Mouse (Mus musculus) heart, embryonic 15.5 days (tissue): Measurements from ENCODE around the gene Naa38. TPM values are rescaled to one million over a fixed set of nuclear protein-coding genes. Genes with fewer than 3 reads are reported as not detected.

Source experiments
- ATAC-seq: fragments of 200-750 bp; cut with Nextera tagmentation; replicated peaks from 2 replicates; pipeline ENCODE4 v1.8.0; 2017; ENCODE audit warnings: low read depth, moderate TSS enrichment; ENCODE audit not compliant: insufficient number of reproducible peaks, insufficient read depth, low FRiP score
- H3K27ac ChIP-seq: fragments of 300-500 bp; sonication (generic); 2 replicates; pipeline ENCODE4 v1.5.1; 2015; ENCODE audit warnings: mild to moderate bottlenecking, inconsistent platforms
- H3K27me3 ChIP-seq: fragments of 300-500 bp; sonication (generic); 2 replicates; pipeline ENCODE4 v1.6.1; 2015; ENCODE audit warnings: inconsistent platforms
- H3K36me3 ChIP-seq: fragments of 300-500 bp; sonication (generic); 2 replicates; pipeline ENCODE4 v1.6.1; 2015; ENCODE audit warnings: mild to moderate bottlenecking, inconsistent platforms
- H3K4me1 ChIP-seq: fragments of 300-500 bp; sonication (generic); replicated peaks from 2 replicates; pipeline ENCODE4 v1.6.1; 2015; ENCODE audit warnings: inconsistent platforms
- H3K4me2 ChIP-seq: fragments of 300-500 bp; sonication (generic); 2 replicates; pipeline ENCODE4 v1.6.1; 2015; ENCODE audit warnings: inconsistent platforms, mild to moderate bottlenecking, moderate library complexity
- H3K4me3 ChIP-seq: fragments of 300-500 bp; sonication (generic); 2 replicates; pipeline ENCODE4 v1.5.1; 2015; ENCODE audit warnings: mild to moderate bottlenecking, inconsistent platforms
- H3K9ac ChIP-seq: fragments of 300-500 bp; sonication (generic); 2 replicates; pipeline ENCODE4 v1.6.1; 2015; ENCODE audit warnings: mild to moderate bottlenecking, inconsistent platforms
- H3K9me3 ChIP-seq: fragments of 300-500 bp; sonication (generic); replicated peaks from 2 replicates; pipeline ENCODE4 v1.6.1; 2016; ENCODE audit warnings: inconsistent platforms
- WGBS: fragments of 180-500 bp; shearing (Covaris S2); methylation state at CpG from one replicate; pipeline ENCODE4 v1.1.7; 2015; ENCODE audit warnings: mixed read lengths; 5-methylcytosine and 5-hydroxymethylcytosine counted together
- polyA plus RNA-seq: library from polyadenylated mRNA; unstranded; fragments of >200 nt; fragmentation: Nextera tagmentation; extraction: Ambion mirVana; gene quantifications from 2 replicates; pipeline ENCODE4 v1.2.1, GENCODE M21; 2015

The Naa38 gene
- polyA plus RNA-seq, 1 experiment from 2014 or later: 129 TPM

DNA sequence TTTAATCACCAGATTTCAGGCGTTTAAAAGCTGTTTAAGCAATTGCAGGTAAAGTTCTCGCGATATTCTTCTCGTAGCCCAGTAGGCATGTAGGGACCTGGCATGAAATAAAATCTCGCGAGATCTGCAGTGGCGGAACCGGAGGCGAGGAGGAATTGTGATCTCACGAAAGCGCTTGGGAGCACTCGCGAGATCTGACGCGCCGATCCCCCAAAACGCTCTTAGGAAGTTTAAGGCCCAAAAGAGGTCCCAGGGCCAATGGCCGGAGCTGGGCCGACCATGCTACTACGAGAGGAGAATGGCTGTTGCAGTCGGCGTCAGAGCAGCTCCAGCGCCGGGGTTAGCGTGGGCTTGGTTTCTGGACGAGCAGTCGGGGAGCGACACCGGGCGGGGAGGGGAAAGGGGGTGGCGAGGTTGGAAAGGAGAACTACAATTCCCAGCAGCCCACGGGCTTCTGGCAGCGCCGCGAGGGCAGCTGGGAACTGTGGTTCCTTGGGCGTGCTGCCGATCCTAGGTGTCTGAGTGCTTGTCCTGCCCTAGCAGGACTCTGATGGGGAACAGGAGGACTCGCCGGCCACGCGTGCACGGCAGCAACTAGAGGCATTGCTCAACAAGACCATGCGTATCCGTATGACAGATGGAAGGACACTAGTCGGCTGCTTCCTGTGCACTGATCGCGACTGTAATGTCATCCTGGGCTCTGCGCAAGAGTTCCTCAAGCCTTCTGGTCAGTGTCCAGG lies 517 bp downstream of the Naa38 start:
- peak; percentile 86 for ATAC-seq
- Histone ChIP-seq H3K4me3 (peak overlapping the region; percentile 87), H3K4me2 (peak overlapping the region; percentile 82), H3K9ac (peak overlapping the region; percentile 94), H3K9me3 (no peaks in the 10 kb centered on the region), H3K27me3 (no peaks in the 10 kb centered on the region), H3K36me3 (peaks cover 16% of the 10 kb centered on the region), H3K27ac (peak overlapping the region; percentile 99), H3K4me1 (peaks cover 46% of the 10 kb centered on the region)
- under 1% methylated on average over 48 of the region's 48 CpGs for WGBS

DNA sequence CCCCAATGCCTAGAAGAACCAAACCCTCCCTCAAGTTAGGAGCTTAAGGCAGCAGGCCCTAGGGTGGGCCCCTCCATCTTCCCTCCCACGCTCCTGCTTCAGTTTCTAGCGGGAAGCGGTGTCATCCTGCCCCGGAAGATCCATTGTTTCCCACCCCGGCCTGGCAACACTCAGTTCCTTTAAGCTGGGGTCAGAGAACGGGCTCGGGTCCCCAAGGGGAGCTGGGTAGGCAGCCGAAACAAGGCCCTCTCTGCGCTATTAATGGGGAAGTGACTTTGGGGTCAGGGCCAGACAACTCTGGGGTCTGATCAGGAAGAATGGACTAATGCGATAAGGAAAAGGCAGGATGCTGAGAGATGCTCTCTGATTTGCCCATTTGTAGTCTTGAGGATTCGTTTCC lies 1.5 kb downstream of the Naa38 start:
- no peak for ATAC-seq
- Histone ChIP-seq H3K4me1 (peaks cover 53% of the 10 kb centered on the region), H3K9me3 (no peaks in the 10 kb centered on the region), H3K9ac (peak overlapping the region; percentile 94; the same call in 1 of the 2 replicates), H3K4me3 (peak overlapping the region; percentile 87), H3K4me2 (peak overlapping the region; percentile 82), H3K36me3 (peaks cover 24% of the 10 kb centered on the region), H3K27me3 (no peaks in the 10 kb centered on the region), H3K27ac (peak overlapping the region; percentile 99)
- 28% methylated on average over 11 of the region's 11 CpGs for WGBS

DNA sequence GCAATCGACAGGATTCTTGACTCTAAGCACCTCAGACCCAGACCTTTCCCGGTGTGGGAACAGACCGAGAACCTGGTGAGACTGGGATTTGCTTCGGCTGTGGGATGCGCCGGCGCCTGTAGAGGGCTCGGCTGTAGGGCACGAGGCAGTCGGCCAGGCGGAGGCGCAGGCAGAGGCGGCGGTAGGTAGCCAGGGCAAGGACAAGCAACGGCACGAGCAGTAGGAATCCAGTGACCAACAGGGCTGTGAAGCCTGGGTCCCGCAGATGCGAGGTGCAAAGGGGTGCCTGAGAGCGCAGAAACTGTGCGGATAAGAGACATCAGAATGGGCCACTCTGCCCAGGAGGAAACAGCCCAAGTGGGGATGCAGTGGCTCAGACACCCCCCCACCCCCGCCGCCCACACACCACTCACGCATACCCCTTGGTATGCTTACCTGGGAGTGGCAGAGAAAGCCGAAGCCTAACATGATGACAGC lies 2.3 kb downstream of the Naa38 start:
- ATAC-seq: no peak
- H3K4me3 ChIP-seq: peak overlapping the region; percentile 87
- no peaks in the 10 kb centered on the region for H3K27me3 ChIP-seq
- H3K27ac ChIP-seq: peak overlapping the region; percentile 99
- peak overlapping the region; percentile 54 for H3K9ac ChIP-seq
- H3K9me3 ChIP-seq: no peaks in the 10 kb centered on the region
- H3K36me3 ChIP-seq: peaks cover 30% of the 10 kb centered on the region
- H3K4me2 ChIP-seq: peak overlapping the region; percentile 82
- WGBS: 9% methylated on average over 24 of the region's 24 CpGs
- H3K4me1 ChIP-seq: peaks cover 53% of the 10 kb centered on the region

DNA sequence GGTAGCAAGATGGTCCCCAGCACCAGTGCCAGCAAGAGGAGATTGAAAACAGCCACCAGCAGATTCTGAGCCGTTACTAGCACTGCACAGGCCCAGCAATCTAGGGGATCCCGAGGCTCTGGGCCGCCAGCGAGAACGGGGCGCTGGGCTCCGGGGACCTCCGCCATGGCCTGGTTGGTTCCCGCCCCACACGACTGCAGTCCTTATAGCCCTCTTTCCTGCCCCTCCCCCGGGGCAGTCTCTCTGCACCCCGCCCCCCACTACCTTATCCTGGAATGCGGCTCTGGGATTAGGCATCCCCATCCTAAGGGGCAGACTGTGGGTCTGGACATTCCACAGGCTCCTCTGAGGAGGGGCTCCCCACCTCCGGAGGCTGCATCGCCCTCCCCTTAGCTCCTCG lies 2.8 kb downstream of the Naa38 start, which contains the start of gene Tmem88:
TSS of gene Tmem88 (minus strand) at position 176 of the 400 bp plus-strand sequence.
- H3K9me3 ChIP-seq: no peaks in the 10 kb centered on the region
- ATAC-seq: no peak
- H3K27ac ChIP-seq: peak within 1 kb of the TSS; percentile 99
- no peaks in the 10 kb centered on the region for H3K27me3 ChIP-seq
- WGBS: 11% methylated on average over 16 of the region's 16 CpGs
- H3K4me3 ChIP-seq: peak within 1 kb of the TSS; percentile 87
- peak within 1 kb of the TSS; percentile 82 for H3K4me2 ChIP-seq
- H3K4me1 ChIP-seq: peaks cover 53% of the 10 kb centered on the region
- peaks cover 33% of the 10 kb centered on the region for H3K36me3 ChIP-seq
- H3K9ac ChIP-seq: peak within 1 kb of the TSS; percentile 94

DNA sequence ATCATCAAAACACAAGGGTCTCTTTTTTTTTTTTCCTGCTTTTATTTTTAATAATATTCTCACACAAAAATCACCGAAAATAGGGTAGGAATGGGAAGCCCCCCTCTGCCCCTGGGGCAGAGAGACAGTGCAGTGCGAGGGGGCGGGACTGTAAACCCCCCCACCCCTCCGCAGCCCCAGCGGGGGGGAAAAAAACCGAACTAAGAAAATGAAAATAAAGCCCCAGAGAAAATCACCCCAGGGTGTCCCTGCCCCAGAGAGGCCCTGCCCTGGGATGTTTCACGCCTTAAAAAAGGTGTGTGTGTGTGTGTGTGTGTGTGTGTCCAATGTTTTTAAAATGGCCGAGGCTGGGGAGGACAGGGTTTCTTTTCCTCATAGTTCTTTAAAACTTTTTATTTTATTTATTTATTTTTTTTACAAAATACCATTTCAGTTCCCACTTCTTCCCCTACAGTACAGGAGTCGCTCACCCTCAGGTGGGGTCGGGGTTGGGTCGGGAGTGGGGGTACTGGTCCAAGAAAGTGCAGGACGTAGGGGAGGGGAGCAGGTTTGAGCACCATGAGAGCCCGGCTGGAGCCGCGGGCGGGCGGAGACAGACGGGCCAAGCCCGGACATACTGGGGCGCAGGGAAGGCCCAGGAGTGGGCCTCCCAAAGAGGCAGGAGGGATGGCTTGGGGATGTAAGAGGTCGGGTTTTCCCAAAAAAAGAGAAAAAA lies 3.4 kb downstream of the Naa38 start:
- peak overlapping the region; percentile 87 for H3K4me3 ChIP-seq
- peaks cover 39% of the 10 kb centered on the region for H3K36me3 ChIP-seq
- WGBS: 30% methylated on average over 21 of the region's 21 CpGs
- no peak for ATAC-seq
- H3K27me3 ChIP-seq: no peaks in the 10 kb centered on the region
- H3K9me3 ChIP-seq: no peaks in the 10 kb centered on the region
- H3K27ac ChIP-seq: peak overlapping the region; percentile 99
- peak overlapping the region; percentile 54 for H3K9ac ChIP-seq
- H3K4me2 ChIP-seq: peak overlapping the region; percentile 82
- peaks cover 53% of the 10 kb centered on the region for H3K4me1 ChIP-seq

- no peaks in the 10 kb centered on the region for H3K27me3 ChIP-seq
- H3K9me3 ChIP-seq: no peaks in the 10 kb centered on the region
- H3K9ac ChIP-seq: 0 out of 2 replicates have a peak overlapping the region, but pooled peaks have one; percentile 21
- peaks cover 47% of the 10 kb centered on the region for H3K36me3 ChIP-seq
- H3K4me2 ChIP-seq: peak overlapping the region; percentile 82
- peak overlapping the region; percentile 87; the same call in 1 of the 2 replicates for H3K4me3 ChIP-seq
- H3K4me1 ChIP-seq: peaks cover 49% of the 10 kb centered on the region
- ATAC-seq: no peak
- no peak overlapping the region for H3K27ac ChIP-seq
- WGBS: 46% methylated on average over 66 of the region's 66 CpGs
Observed at GRCm38 (mm10) chr11:69399201-69400082, 4.2 kb downstream of the Naa38 start.

GRCm38 (mm10) chr11:69400083-69400850 lies 5.0 kb downstream of the Naa38 start:
- Histone ChIP-seq H3K9ac (no peak overlapping the region), H3K9me3 (no peaks in the 10 kb centered on the region), H3K4me1 (peaks cover 49% of the 10 kb centered on the region), H3K4me2 (peak overlapping the region; percentile 82; the same call in 1 of the 2 replicates), H3K36me3 (peaks cover 54% of the 10 kb centered on the region), H3K27me3 (no peaks in the 10 kb centered on the region), H3K4me3 (no peak overlapping the region; the same call in 1 of the 2 replicates), H3K27ac (no peak overlapping the region)
- no peak for ATAC-seq
- WGBS: 76% methylated on average over 25 of the region's 25 CpGs

- Histone ChIP-seq H3K4me2 (no peak overlapping the region; the same call in 1 of the 2 replicates), H3K9ac (0 out of 2 replicates have a peak overlapping the region, but pooled peaks have one; percentile 8), H3K9me3 (no peaks in the 10 kb centered on the region), H3K27me3 (no peaks in the 10 kb centered on the region), H3K4me1 (peaks cover 47% of the 10 kb centered on the region), H3K36me3 (peaks cover 63% of the 10 kb centered on the region), H3K27ac (no peak overlapping the region), H3K4me3 (no peak overlapping the region)
- 23% methylated on average over 22 of the region's 22 CpGs for WGBS
- peak; percentile 41 for ATAC-seq
Observed at GRCm38 (mm10) chr11:69401210-69401637, 5.9 kb downstream of the Naa38 start.

DNA sequence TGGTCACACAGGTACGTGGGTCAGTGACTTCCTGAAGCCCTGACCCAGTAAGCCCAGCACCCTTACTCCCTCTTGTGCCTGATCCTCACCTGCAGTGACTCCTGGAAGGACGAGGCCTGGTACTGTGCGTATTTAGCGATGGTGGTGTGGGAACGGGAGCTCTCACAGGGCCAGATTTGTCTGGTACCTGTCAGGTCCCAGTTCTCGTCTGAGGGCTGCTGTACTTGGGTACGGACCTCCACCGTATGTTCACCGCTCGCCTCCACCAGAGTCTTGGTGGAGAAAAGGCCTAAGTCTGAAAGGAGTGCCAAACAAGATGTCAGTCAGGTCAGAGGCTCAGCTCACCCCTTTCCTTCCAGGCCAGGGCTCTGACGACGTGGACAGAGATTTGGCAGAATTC lies 6.7 kb downstream of the Naa38 start:
- Histone ChIP-seq H3K9me3 (no peaks in the 10 kb centered on the region), H3K36me3 (peaks cover 70% of the 10 kb centered on the region), H3K27me3 (no peaks in the 10 kb centered on the region), H3K9ac (no peak overlapping the region), H3K4me2 (no peak overlapping the region), H3K4me1 (peaks cover 39% of the 10 kb centered on the region), H3K4me3 (no peak overlapping the region), H3K27ac (no peak overlapping the region)
- ATAC-seq: no peak
- 84% methylated on average over 12 of the region's 12 CpGs for WGBS
